In the genomic region with DNA sequence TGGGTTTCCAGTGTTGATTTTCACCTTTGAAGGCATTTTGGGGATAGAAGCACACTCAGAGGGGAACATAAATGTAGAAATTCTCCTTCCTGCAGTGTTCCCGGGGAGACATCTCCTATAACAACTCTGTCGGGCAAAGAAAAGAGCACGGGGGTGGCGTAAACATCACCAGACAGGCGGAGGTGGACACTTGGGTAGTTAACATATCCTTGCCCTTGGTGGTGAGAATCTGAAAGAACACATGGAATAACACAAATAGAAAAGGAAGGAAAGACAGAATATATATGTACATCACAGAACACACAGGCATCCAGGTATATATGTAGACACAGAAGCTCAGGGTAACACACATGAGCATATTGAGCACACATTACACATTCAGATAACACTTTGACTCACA, we compare ENCODE assay signal across 9 mouse cellular contexts. TPM values are rescaled to one million over a fixed set of nuclear protein-coding genes. Genes with fewer than 3 reads are reported as not detected.
DNase-seq lines count a peak whose midpoint lies in the region; ATAC-seq and TF ChIP-seq lines count a peak whose summit lies in the region.
"Had no signal": no experiment of that assay in that cellular context is flagged by ENCODE, and none has a peak within 500 bp of the region (broad histone marks: within the 10 kb centered on the region; RNA-seq: fewer than 3 reads in every experiment).

No protein-coding gene starts in this region.

- no peak overlapping the region for H3K27ac ChIP-seq in kidney, postnatal 0 days
- H3K27ac ChIP-seq in embryonic facial prominence, embryonic 15.5 days (replicated peaks), result no peak overlapping the region
- H3K27ac ChIP-seq in hindbrain, postnatal 0 days, result peak overlapping the region; percentile 45; the same call in 1 of the 2 replicates

- no peaks in the 10 kb centered on the region for H3K9me3 ChIP-seq in kidney, postnatal 0 days (replicated peaks; ENCODE audit: low read length)
- no peaks in the 10 kb centered on the region for H3K9me3 ChIP-seq in embryonic facial prominence, embryonic 15.5 days (replicated peaks)
- H3K9me3 ChIP-seq in hindbrain, postnatal 0 days (ENCODE audit: low read length), result no peaks in the 10 kb centered on the region

- no peaks in the 10 kb centered on the region for H3K79me2 ChIP-seq in myocyte (ENCODE audit: control insufficient read depth, insufficient read depth)

- WGBS in kidney, postnatal 0 days, result 50% methylated on average over 5 of the region's 5 CpGs
- WGBS in embryonic facial prominence, embryonic 15.5 days, result 40% methylated on average over 5 of the region's 5 CpGs
- 44% methylated on average over 5 of the region's 5 CpGs for WGBS in hindbrain, postnatal 0 days

- H3K4me1 ChIP-seq in kidney, postnatal 0 days (replicated peaks; ENCODE audit: insufficient read depth, low read length), result no peaks in the 10 kb centered on the region
- H3K4me1 ChIP-seq in embryonic facial prominence, embryonic 15.5 days, result peaks cover 6% of the 10 kb centered on the region; the same call in 1 of the 2 replicates
- H3K4me1 ChIP-seq in hindbrain, postnatal 0 days (ENCODE audit: insufficient read depth, low read length), result 0 out of 2 replicates have a peak, but pooled peaks cover 3% of the 10 kb centered on the region

- H3K4me2 ChIP-seq in kidney, postnatal 0 days (ENCODE audit: low read length), result 0 out of 2 replicates have a peak overlapping the region, but pooled peaks have one; percentile 56
- H3K4me2 ChIP-seq in embryonic facial prominence, embryonic 15.5 days (replicated peaks), result peak overlapping the region; percentile 84; the same call in 1 of the 2 replicates
- peak overlapping the region; percentile 57 for H3K4me2 ChIP-seq in hindbrain, postnatal 0 days (ENCODE audit: low read depth, low read length)
- peak overlapping the region; percentile 64 for H3K4me2 ChIP-seq in myocyte (ENCODE audit: low read depth)

- H3K27me3 ChIP-seq in kidney, postnatal 0 days (ENCODE audit: insufficient read depth, low read length), result no peaks in the 10 kb centered on the region
- H3K27me3 ChIP-seq in embryonic facial prominence, embryonic 15.5 days, result 0 out of 2 replicates have a peak, but pooled peaks cover 8% of the 10 kb centered on the region
- H3K27me3 ChIP-seq in hindbrain, postnatal 0 days (ENCODE audit: insufficient read depth, low read length), result no peaks in the 10 kb centered on the region
- no peaks in the 10 kb centered on the region for H3K27me3 ChIP-seq in myocyte (ENCODE audit: control insufficient read depth, insufficient read depth, insufficient read length)

- TF ChIP-seq POLR2A in myocyte (IDR thresholded peaks at IDR 0.05; ENCODE audit: insufficient read length, low read depth), result no peak

- no peaks in the 10 kb centered on the region for H3K36me3 ChIP-seq in kidney, postnatal 0 days (ENCODE audit: insufficient read depth, low read length)
- H3K36me3 ChIP-seq in embryonic facial prominence, embryonic 15.5 days, result no peaks in the 10 kb centered on the region
- no peaks in the 10 kb centered on the region; the same call in 1 of the 2 replicates for H3K36me3 ChIP-seq in hindbrain, postnatal 0 days (ENCODE audit: insufficient read depth, low read length)
- no peaks in the 10 kb centered on the region for H3K36me3 ChIP-seq in myocyte (ENCODE audit: control insufficient read depth, insufficient read depth)

- H3K4me3 ChIP-seq in kidney, postnatal 0 days (replicated peaks; ENCODE audit: low read depth, low read length), result no peak overlapping the region
- H3K4me3 ChIP-seq in embryonic facial prominence, embryonic 15.5 days (replicated peaks), result peak overlapping the region; percentile 44; the same call in 1 of the 2 replicates
- peak overlapping the region; percentile 62 for H3K4me3 ChIP-seq in hindbrain, postnatal 0 days (ENCODE audit: low read length)
- peak overlapping the region; percentile 21 for H3K4me3 ChIP-seq in myocyte

- DNase-seq in kidney, postnatal 0 days (ENCODE audit: low spot score), result no peak
- no peak for DNase-seq in kidney, postnatal 25 days
- no peak for DNase-seq in hindbrain, postnatal 0 days (ENCODE audit: low spot score)
- no peak for DNase-seq in cerebellum, adult 18-20 months
- DNase-seq in embryo, embryonic 10 days (ENCODE audit: low spot score), result no peak
- DNase-seq in retina, embryonic 14.5 days (ENCODE audit: low spot score), result no peak

- no peak for TF ChIP-seq CTCF in kidney, postnatal 0 days (IDR thresholded peaks at IDR 0.05; ENCODE audit: low read depth)
- TF ChIP-seq CTCF in hindbrain, postnatal 0 days (IDR thresholded peaks at IDR 0.05; ENCODE audit: low read depth), result no peak

- no peak overlapping the region for H3K9ac ChIP-seq in kidney, postnatal 0 days (ENCODE audit: low read depth, low read length)
- H3K9ac ChIP-seq in embryonic facial prominence, embryonic 15.5 days, result no peak overlapping the region
- H3K9ac ChIP-seq in hindbrain, postnatal 0 days (replicated peaks; ENCODE audit: low read length), result no peak overlapping the region

- H3ac ChIP-seq in myocyte (ENCODE audit: control insufficient read depth, insufficient read length), result no peak overlapping the region

- ATAC-seq in kidney, postnatal 0 days (replicated peaks; ENCODE audit: low FRiP score, low read depth), result no peak
- no peak for ATAC-seq in embryonic facial prominence, embryonic 15.5 days (ENCODE audit: insufficient number of reproducible peaks, low FRiP score, low TSS enrichment, low read depth)
- ATAC-seq in hindbrain, postnatal 0 days, result peak; percentile 28

TF ChIP-seq in myocyte, 11 proteins besides CTCF, POLR2A, EP300 and RAD21:
- TF ChIP-seq TCF3 (IDR thresholded peaks at IDR 0.05; ENCODE audit: insufficient read length, low read depth), result no peak
- no peak for TF ChIP-seq MYOD1 (IDR thresholded peaks at IDR 0.05; ENCODE audit: control insufficient read depth in 1 of 3, insufficient read length in 2 of 3, low read depth in 2 of 3)
- TF ChIP-seq POLR2AphosphoS2 (IDR thresholded peaks at IDR 0.05; ENCODE audit: insufficient read length, low read depth), result no peak
- no peak for TF ChIP-seq CEBPB (IDR thresholded peaks at IDR 0.05; ENCODE audit: insufficient read depth, poor library complexity, severe bottlenecking)
- no peak for TF ChIP-seq MAX (IDR thresholded peaks at IDR 0.05; ENCODE audit: low read depth)

RNA-seq across cellular contexts. Expression of gene Syn1, which starts 0.6 kb away (rescaled TPM):
- polyA plus RNA-seq in kidney, postnatal 0 days (2015; fragmentation: Nextera tagmentation; extraction: Ambion mirVana), result 0.11 and 0.16 TPM in 2 replicates
- 1.00 and 1.4 TPM in 2 replicates for polyA plus RNA-seq in embryonic facial prominence, embryonic 15.5 days (2015; fragmentation: Nextera tagmentation; extraction: Ambion mirVana)
- total RNA-seq in hindbrain, postnatal 0 days (2014; rRNA removed), result 65.4 and 75.9 TPM in 2 replicates
- 70.5 and 88.8 TPM in 2 replicates for polyA plus RNA-seq in hindbrain, postnatal 0 days (2015; fragmentation: Nextera tagmentation; extraction: Ambion mirVana)
- 8.1 TPM for polyA plus RNA-seq in myocyte (2012; fragmentation: generic; extraction: Trizol)
- total RNA-seq: granulocyte monocyte progenitor cell, adult 5-6 weeks had no signal

RNA-seq across cellular contexts. Expression of gene Cfp, which starts 10.0 kb away (rescaled TPM):
- polyA plus RNA-seq in kidney, postnatal 0 days (2015; fragmentation: Nextera tagmentation; extraction: Ambion mirVana), result 5.0 and 5.4 TPM in 2 replicates
- 7.7 and 8.1 TPM in 2 replicates for polyA plus RNA-seq in embryonic facial prominence, embryonic 15.5 days (2015; fragmentation: Nextera tagmentation; extraction: Ambion mirVana)
- 5.4 and 10.2 TPM in 2 replicates for total RNA-seq in hindbrain, postnatal 0 days (2014; rRNA removed)
- polyA plus RNA-seq in hindbrain, postnatal 0 days (2015; fragmentation: Nextera tagmentation; extraction: Ambion mirVana), result 2.9 and 3.8 TPM in 2 replicates
- 1.7 TPM for polyA plus RNA-seq in myocyte (2012; fragmentation: generic; extraction: Trizol)

RNA-seq across cellular contexts. Expression of gene Elk1, which starts 29.0 kb away (rescaled TPM):
- 10.1 TPM in 2 replicates for polyA plus RNA-seq in kidney, postnatal 0 days (2015; fragmentation: Nextera tagmentation; extraction: Ambion mirVana)
- 14.1 and 15.3 TPM in 2 replicates for polyA plus RNA-seq in embryonic facial prominence, embryonic 15.5 days (2015; fragmentation: Nextera tagmentation; extraction: Ambion mirVana)
- 30.5 and 31.1 TPM in 2 replicates for total RNA-seq in hindbrain, postnatal 0 days (2014; rRNA removed)
- 13.7 and 14.5 TPM in 2 replicates for polyA plus RNA-seq in hindbrain, postnatal 0 days (2015; fragmentation: Nextera tagmentation; extraction: Ambion mirVana)
- polyA plus RNA-seq in myocyte (2012; fragmentation: generic; extraction: Trizol), result 18.9 TPM

RNA-seq across cellular contexts. Expression of gene Uxt, which starts 40.5 kb away (rescaled TPM):
- polyA plus RNA-seq in kidney, postnatal 0 days (2015; fragmentation: Nextera tagmentation; extraction: Ambion mirVana), result 79.2 and 85.4 TPM in 2 replicates
- 52.2 and 56.1 TPM in 2 replicates for polyA plus RNA-seq in embryonic facial prominence, embryonic 15.5 days (2015; fragmentation: Nextera tagmentation; extraction: Ambion mirVana)
- 9.7 and 12.0 TPM in 2 replicates for total RNA-seq in hindbrain, postnatal 0 days (2014; rRNA removed)
- polyA plus RNA-seq in hindbrain, postnatal 0 days (2015; fragmentation: Nextera tagmentation; extraction: Ambion mirVana), result 32.2 and 33.2 TPM in 2 replicates
- 57.6 TPM for polyA plus RNA-seq in myocyte (2012; fragmentation: generic; extraction: Trizol)

RNA-seq across cellular contexts. Expression of gene Timp1, which starts 51.4 kb away (rescaled TPM):
- polyA plus RNA-seq in kidney, postnatal 0 days (2015; fragmentation: Nextera tagmentation; extraction: Ambion mirVana), result 17.2 TPM in 2 replicates
- 43.2 and 44.4 TPM in 2 replicates for polyA plus RNA-seq in embryonic facial prominence, embryonic 15.5 days (2015; fragmentation: Nextera tagmentation; extraction: Ambion mirVana)
- total RNA-seq in hindbrain, postnatal 0 days (2014; rRNA removed), result 3.8 and 5.7 TPM in 2 replicates
- polyA plus RNA-seq in hindbrain, postnatal 0 days (2015; fragmentation: Nextera tagmentation; extraction: Ambion mirVana), result 5.4 and 6.3 TPM in 2 replicates
- 387 TPM for polyA plus RNA-seq in myocyte (2012; fragmentation: generic; extraction: Trizol)
- total RNA-seq: granulocyte monocyte progenitor cell, adult 5-6 weeks had no signal
